Mouse (Mus musculus) neutrophil, adult 5-6 weeks (primary cell): Measurements from ENCODE around the gene Traf2. TPM values are rescaled to one million over a fixed set of nuclear protein-coding genes. Genes with fewer than 3 reads are reported as not detected.
A peak's percentile ranks its signal among the peaks of the same experiment; 100 is the strongest.

Experiments
- ATAC-seq: fragments of 151-379, 151-347 bp; 2 replicates; pipeline ENCODE4 v1.8.0; 2017; ENCODE audit warnings: mild to moderate bottlenecking, moderate TSS enrichment; ENCODE audit not compliant: insufficient number of reproducible peaks, poor library complexity, low FRiP score, severe bottlenecking; ENCODE audit errors: extremely low read depth
- total RNA-seq: library from RNA; stranded (forward); fragments of 200-1000 nt; gene quantifications from 2 replicates; pipeline ENCODE4 v1.2.3, GENCODE M21; 2017

Gene Traf2
- total RNA-seq, 1 experiment from 2014 or later = 30.4 TPM

GRCm38 (mm10) chr2:25501593-25502486, 44.9 kb downstream of the Traf2 start, which contains the start of gene C8g:
TSS of gene C8g (minus strand) at chr2:25501719.
- ATAC-seq = no peak

GRCm38 (mm10) chr2:25500576-25501405, 45.9 kb downstream of the Traf2 start, which contains the start of gene Fbxw5:
TSS of gene Fbxw5 (plus strand) at chr2:25500750.
- peak; percentile 80 for ATAC-seq

- no peak for ATAC-seq
These were observed 46.6 kb downstream of the Traf2 start for GRCm38 (mm10) chr2:25500071-25500575.

GRCm38 (mm10) chr2:25498622-25499478, 47.9 kb downstream of the Traf2 start:
- no peak for ATAC-seq

DNA sequence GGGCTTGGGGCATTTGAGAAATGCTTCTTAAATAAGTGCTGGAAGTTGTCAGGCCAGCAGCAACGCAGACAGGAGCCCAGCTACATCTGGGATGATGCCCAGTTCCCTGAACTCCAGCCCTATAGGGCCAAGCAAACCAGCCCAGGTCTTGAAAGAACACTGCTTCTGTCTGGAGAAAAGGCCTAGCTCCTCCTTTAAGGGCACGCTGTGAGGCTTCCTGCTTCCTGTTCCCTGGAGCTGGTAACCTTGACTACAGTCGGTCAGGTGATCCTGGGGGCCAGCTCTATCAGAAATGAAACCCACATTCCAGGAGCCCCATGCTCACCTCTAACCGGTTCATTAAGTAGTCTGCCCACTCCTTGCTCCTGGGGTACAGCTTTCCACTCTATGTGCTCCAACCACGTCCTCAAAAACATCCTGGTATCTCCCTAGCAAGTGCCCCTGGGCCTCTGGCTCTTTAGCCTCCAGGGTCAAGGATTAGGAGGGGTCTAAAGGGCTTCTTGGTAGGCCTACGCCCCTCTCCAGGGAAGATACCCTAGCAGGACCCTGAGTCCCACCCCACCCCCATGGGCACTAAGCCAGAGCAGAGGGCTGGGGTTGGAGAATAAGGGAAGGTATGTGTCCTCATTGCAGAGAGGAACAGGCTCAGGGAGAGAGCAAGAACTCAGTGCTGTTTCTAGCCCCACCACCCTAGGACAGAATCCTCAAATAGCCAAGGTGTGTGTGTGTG, 48.7 kb downstream of the Traf2 start:
- ATAC-seq = no peak

- no peak for ATAC-seq
These were observed 50.3 kb downstream of the Traf2 start for GRCm38 (mm10) chr2:25496462-25496861.

DNA sequence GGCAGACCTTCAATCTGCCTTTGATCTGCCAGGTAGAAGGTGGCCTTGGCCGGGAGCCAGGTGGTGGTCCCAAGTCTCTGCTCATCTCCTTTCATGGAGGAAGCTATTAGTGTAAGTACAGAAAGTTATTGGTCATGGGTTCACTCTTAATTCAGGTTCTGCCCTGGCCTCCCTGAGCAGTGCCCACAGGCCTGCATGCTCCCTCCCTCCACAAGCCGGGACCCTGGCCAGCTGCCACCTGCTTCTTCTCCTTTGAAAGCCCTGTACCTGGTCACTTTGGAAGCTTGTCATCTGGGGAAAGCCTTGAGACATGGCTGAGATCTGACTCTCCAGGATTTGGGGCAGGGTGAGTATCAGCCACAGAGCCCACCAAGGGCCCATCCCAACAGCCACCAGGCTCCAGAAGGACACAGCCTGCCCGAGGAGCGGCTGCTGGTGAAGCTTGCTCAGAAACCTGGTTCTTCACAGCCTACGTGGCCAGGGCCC, 53.2 kb downstream of the Traf2 start, which contains the start of gene Lcn12:
Lcn12 (minus strand) TSS at position 436 of the 486 bp plus-strand sequence.
- ATAC-seq = no peak

- ATAC-seq = no peak
These were observed 53.8 kb downstream of the Traf2 start for GRCm38 (mm10) chr2:25492988-25493387.

GRCm38 (mm10) chr2:25488671-25489068, 58.1 kb downstream of the Traf2 start:
- ATAC-seq = no peak

DNA sequence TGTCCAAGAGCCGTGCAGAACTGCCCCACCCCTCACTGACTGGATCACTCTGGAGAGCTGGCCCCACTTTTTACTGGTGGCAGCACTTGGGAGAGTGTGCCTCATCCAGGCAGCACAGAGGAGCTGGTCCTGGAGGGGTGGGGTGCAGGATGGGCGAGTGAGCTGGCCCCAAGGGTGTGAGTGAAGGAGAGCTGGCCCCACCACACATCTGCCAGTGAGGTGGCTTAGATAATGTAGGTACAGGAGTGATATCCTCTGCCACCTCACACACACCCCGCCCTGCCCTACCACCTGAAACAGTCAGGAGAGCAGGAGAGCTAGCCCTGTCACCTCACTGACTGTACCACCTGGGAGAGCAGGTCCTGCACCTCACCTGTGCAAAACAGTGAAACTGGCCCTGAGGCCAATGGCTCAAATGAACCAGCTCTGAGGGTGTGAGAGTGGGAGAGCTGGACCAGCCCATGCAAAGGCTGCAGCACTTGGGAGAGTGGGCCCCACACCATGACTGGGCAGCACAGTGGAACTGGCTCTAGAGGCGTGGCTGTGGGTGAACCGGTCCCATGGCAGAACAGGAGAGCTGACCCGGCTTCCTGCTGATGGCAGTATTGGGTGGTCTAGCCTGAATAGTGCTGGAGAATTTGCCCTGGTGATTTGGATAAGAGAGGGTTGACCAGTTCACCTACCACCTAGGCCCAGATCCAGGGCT, 58.6 kb downstream of the Traf2 start:
- no peak for ATAC-seq

GRCm38 (mm10) chr2:25484901-25485647, 61.7 kb downstream of the Traf2 start:
- ATAC-seq = no peak

DNA sequence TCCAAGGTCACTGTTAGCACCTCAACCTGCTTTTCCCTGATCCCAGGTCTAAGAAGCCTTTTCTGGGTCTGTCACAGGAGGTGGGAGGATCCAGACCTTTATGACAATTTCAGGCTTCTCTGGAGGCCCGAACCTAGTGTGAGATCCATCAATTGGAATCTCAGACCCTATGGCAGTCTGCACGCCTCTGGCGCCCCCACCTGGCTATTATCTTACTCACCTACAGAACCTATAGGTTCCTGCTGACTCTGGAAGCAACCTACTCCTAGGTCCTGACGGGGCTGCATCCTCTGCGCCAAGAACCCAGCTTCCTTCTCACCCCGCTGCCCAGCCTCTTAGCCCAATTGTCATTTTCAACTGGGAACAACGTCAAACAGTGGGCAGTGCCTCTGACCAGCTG, 63.8 kb downstream of the Traf2 start:
- peak; percentile 80 for ATAC-seq

- ATAC-seq = no peak
These were observed 66.2 kb downstream of the Traf2 start for GRCm38 (mm10) chr2:25480541-25480940.

DNA sequence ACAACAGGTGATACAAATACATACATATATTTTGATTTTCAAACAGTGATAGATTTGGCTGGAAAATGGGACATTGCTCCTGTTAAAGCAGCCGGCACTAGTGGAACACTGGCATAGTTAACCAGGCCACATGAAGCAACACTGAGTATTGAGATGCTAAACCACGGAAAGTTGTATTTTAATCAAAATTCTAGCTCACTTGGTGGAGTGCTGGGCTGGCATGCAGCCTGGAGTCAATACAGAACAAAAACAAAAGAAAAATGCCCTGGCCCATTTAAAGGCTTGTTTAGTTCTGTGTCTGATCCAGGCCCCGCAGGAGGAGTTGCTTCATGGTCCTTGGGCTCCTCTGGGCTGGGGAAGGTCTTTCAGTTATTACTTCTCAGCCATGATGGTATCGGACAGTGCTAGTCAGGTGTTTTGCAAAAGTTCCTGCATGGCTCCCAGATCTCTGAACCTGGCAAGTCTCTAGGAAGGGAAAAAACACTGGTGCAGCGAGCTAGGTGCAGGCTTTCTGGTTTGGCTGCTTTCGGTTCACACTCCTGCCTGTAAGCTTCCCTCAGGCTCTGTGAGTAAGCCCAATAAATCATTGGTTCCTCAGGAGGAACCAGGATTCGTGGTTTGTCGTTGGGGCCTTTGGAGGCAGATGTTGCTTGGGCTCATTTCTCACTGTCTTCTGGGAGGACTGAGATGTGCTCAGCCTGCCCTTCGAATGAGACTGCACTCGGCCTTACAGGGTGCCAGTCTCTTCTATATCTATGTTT, 67.0 kb downstream of the Traf2 start:
- no peak for ATAC-seq

- no peak for ATAC-seq
These were observed 68.6 kb downstream of the Traf2 start for GRCm38 (mm10) chr2:25477967-25478675.
